Mouse (Mus musculus) erythroblast, embryonic 14.5 days (primary cell): Measurements from ENCODE around the gene Depp1. TPM values are rescaled to one million over a fixed set of nuclear protein-coding genes. Genes with fewer than 3 reads are reported as not detected.

Experiments used
- H3K27me3 ChIP-seq: 2 replicates; pipeline ENCODE4 v1.6.1; 2012; ENCODE audit warnings: inconsistent platforms; ENCODE audit not compliant: control insufficient read depth
- H3K36me3 ChIP-seq: 2 replicates; pipeline ENCODE4 v1.6.1; 2012; ENCODE audit warnings: mild to moderate bottlenecking, inconsistent platforms; ENCODE audit not compliant: control insufficient read depth
- H3K4me1 ChIP-seq: 2 replicates; pipeline ENCODE4 v1.6.1; 2012; ENCODE audit warnings: inconsistent platforms; ENCODE audit not compliant: control insufficient read depth
- H3K4me3 ChIP-seq: replicated peaks from 2 replicates; pipeline ENCODE3; 2012; ENCODE audit warnings: moderate library complexity, mild to moderate bottlenecking, inconsistent platforms
- H3K9me3 ChIP-seq: 2 replicates; pipeline ENCODE4 v1.6.1; 2012; ENCODE audit warnings: low read length, inconsistent platforms, mixed read lengths; ENCODE audit not compliant: control insufficient read depth
- GATA1 ChIP-seq: IDR thresholded peaks from 2 replicates; pipeline ENCODE4 v1.6.1; 2012; ENCODE audit warnings: low read length, inconsistent platforms, mixed read lengths
- TAL1 ChIP-seq: IDR thresholded peaks from 3 replicates; pipeline ENCODE4 v1.6.1; 2012; ENCODE audit warnings: low read length, inconsistent platforms, mixed read lengths
- polyA plus RNA-seq: library from polyadenylated mRNA; stranded (reverse); fragments of >175 nt; gene quantifications from 2 replicates; pipeline ENCODE4 v1.2.3, GENCODE M21; 2012

Gene Depp1
- polyA plus RNA-seq, 1 experiment: 0.03 TPM

GRCm38 (mm10) chr6:116643881-116644280, 6.5 kb upstream of the Depp1 start:
- H3K9me3 ChIP-seq: no peaks in the 10 kb centered on the region; the same call in 1 of the 2 replicates
- TF ChIP-seq TAL1 (no peak), GATA1 (no peak)
- no peaks in the 10 kb centered on the region for H3K4me1 ChIP-seq
- no peak overlapping the region for H3K4me3 ChIP-seq
- H3K27me3 ChIP-seq: no peaks in the 10 kb centered on the region
- H3K36me3 ChIP-seq: no peaks in the 10 kb centered on the region

- Histone ChIP-seq H3K4me3 (no peak overlapping the region), H3K36me3 (no peaks in the 10 kb centered on the region), H3K4me1 (no peaks in the 10 kb centered on the region), H3K27me3 (no peaks in the 10 kb centered on the region), H3K9me3 (no peaks in the 10 kb centered on the region; the same call in 1 of the 2 replicates)
- TF ChIP-seq TAL1 (no peak), GATA1 (no peak)
These were observed 6.1 kb upstream of the Depp1 start for GRCm38 (mm10) chr6:116644335-116644734.

GRCm38 (mm10) chr6:116647763-116648162, 2.6 kb upstream of the Depp1 start:
- Histone ChIP-seq H3K9me3 (no peaks in the 10 kb centered on the region; the same call in 1 of the 2 replicates), H3K4me3 (no peak overlapping the region)
- no peak for TF ChIP-seq TAL1
- TF ChIP-seq GATA1: no peak

GRCm38 (mm10) chr6:116649811-116650210, 598 bp upstream of the Depp1 start:
- Histone ChIP-seq H3K4me3 (no peak overlapping the region), H3K4me1 (peaks cover 7% of the 10 kb centered on the region), H3K27me3 (no peaks in the 10 kb centered on the region), H3K36me3 (no peaks in the 10 kb centered on the region), H3K9me3 (no peaks in the 10 kb centered on the region; the same call in 1 of the 2 replicates)
- TF ChIP-seq GATA1 (no peak), TAL1 (no peak)

More at GRCm38 (mm10) chr6:116647763-116648162, 2.6 kb upstream of the Depp1 start:
- Histone ChIP-seq H3K36me3 (no peaks in the 10 kb centered on the region), H3K27me3 (no peaks in the 10 kb centered on the region), H3K4me1 (peaks cover 7% of the 10 kb centered on the region)

GRCm38 (mm10) chr6:116651437-116652118, 1.2 kb downstream of the Depp1 start:
- Histone ChIP-seq H3K4me3 (no peak overlapping the region), H3K36me3 (no peaks in the 10 kb centered on the region), H3K9me3 (peaks cover 8% of the 10 kb centered on the region; the same call in 1 of the 2 replicates), H3K4me1 (peaks cover 7% of the 10 kb centered on the region), H3K27me3 (no peaks in the 10 kb centered on the region)
- TF ChIP-seq TAL1 (no peak), GATA1 (no peak)

- Histone ChIP-seq H3K9me3 (peaks cover 17% of the 10 kb centered on the region; the same call in 1 of the 2 replicates), H3K4me1 (peaks cover 7% of the 10 kb centered on the region), H3K36me3 (no peaks in the 10 kb centered on the region), H3K4me3 (no peak overlapping the region), H3K27me3 (no peaks in the 10 kb centered on the region)
- TF ChIP-seq GATA1: no peak
- TF ChIP-seq TAL1: no peak
These were observed 2.8 kb downstream of the Depp1 start for GRCm38 (mm10) chr6:116653191-116653590.

- Histone ChIP-seq H3K27me3 (no peaks in the 10 kb centered on the region), H3K4me1 (peaks cover 7% of the 10 kb centered on the region), H3K4me3 (no peak overlapping the region), H3K9me3 (peaks cover 17% of the 10 kb centered on the region; the same call in 1 of the 2 replicates), H3K36me3 (no peaks in the 10 kb centered on the region)
- TF ChIP-seq GATA1: no peak
- TF ChIP-seq TAL1: no peak
These were observed 3.5 kb downstream of the Depp1 start for GRCm38 (mm10) chr6:116653684-116654454.

GRCm38 (mm10) chr6:116663364-116663763, 13.0 kb downstream of the Depp1 start:
- TF ChIP-seq TAL1 (no peak), GATA1 (no peak)
- Histone ChIP-seq H3K4me3 (no peak overlapping the region), H3K36me3 (no peaks in the 10 kb centered on the region), H3K27me3 (no peaks in the 10 kb centered on the region), H3K4me1 (no peaks in the 10 kb centered on the region), H3K9me3 (no peaks in the 10 kb centered on the region)

- no peak overlapping the region for H3K4me3 ChIP-seq
- H3K27me3 ChIP-seq: no peaks in the 10 kb centered on the region
- no peaks in the 10 kb centered on the region for H3K4me1 ChIP-seq
- no peaks in the 10 kb centered on the region for H3K36me3 ChIP-seq
- H3K9me3 ChIP-seq: no peaks in the 10 kb centered on the region
- TF ChIP-seq GATA1: no peak
- TF ChIP-seq TAL1: no peak
These were observed 13.6 kb downstream of the Depp1 start for GRCm38 (mm10) chr6:116664031-116664430.
